Mouse (Mus musculus) intestine, embryonic 14.5 days (tissue): Measurements from ENCODE around the gene Camsap2. TPM values are rescaled to one million over a fixed set of nuclear protein-coding genes. Genes with fewer than 3 reads are reported as not detected.

ENCODE experiments used
- ATAC-seq: fragments of 200-750 bp; cut with Nextera tagmentation; replicated peaks from 2 replicates; pipeline ENCODE4 v1.8.0; 2017; ENCODE audit warnings: low read depth, moderate number of reproducible peaks, moderate TSS enrichment, moderate library complexity; ENCODE audit not compliant: low FRiP score, low TSS enrichment
- DNase-seq: peaks from one replicate; pipeline ENCODE4 v3.0.0-alpha.2; 2018; ENCODE audit warnings: low spot score
- H3K27ac ChIP-seq: fragments of 300-500 bp; sonication (generic); 2 replicates; pipeline ENCODE4 v1.5.1; 2014; ENCODE audit warnings: low read depth, mild to moderate bottlenecking, control low read depth
- H3K27me3 ChIP-seq: fragments of 300-500 bp; sonication (generic); replicated peaks from 2 replicates; pipeline ENCODE4 v1.6.1; 2014; ENCODE audit warnings: low read length, control low read depth; ENCODE audit not compliant: control insufficient read depth, insufficient read depth
- H3K36me3 ChIP-seq: fragments of 300-500 bp; sonication (generic); 2 replicates; pipeline ENCODE4 v1.6.1; 2014; ENCODE audit warnings: low read length, control low read depth; ENCODE audit not compliant: control insufficient read depth, insufficient read depth
- H3K4me1 ChIP-seq: fragments of 300-500 bp; sonication (generic); replicated peaks from 2 replicates; pipeline ENCODE4 v1.6.1; 2014; ENCODE audit warnings: low read length, control low read depth, mixed read lengths; ENCODE audit not compliant: control insufficient read depth, insufficient read depth
- H3K4me2 ChIP-seq: fragments of 300-500 bp; sonication (generic); 2 replicates; pipeline ENCODE4 v1.6.1; 2014; ENCODE audit warnings: low read length
- H3K4me3 ChIP-seq: fragments of 300-500 bp; sonication (generic); 2 replicates; pipeline ENCODE4 v1.5.1; 2014; ENCODE audit warnings: low read depth, low read length, control low read depth, mixed read lengths
- H3K9ac ChIP-seq: fragments of 300-500 bp; sonication (generic); 2 replicates; pipeline ENCODE4 v1.6.1; 2014; ENCODE audit warnings: mild to moderate bottlenecking, low read length
- H3K9me3 ChIP-seq: fragments of 300-500 bp; sonication (generic); 2 replicates; pipeline ENCODE4 v1.6.1; 2016; ENCODE audit warnings: low read length, control low read depth; ENCODE audit not compliant: control insufficient read depth
- whole genome bisulfite sequencing: fragments of 180-500 bp; shearing (Covaris S2); extraction: QIAGEN DNeasy Blood & Tissue Kit; methylation state at CpG from one replicate; pipeline ENCODE4 v1.1.7; 2014; 5-methylcytosine and 5-hydroxymethylcytosine counted together
- polyA plus RNA-seq: library from polyadenylated mRNA; unstranded; fragments of >200 nt; fragmentation: Nextera tagmentation; extraction: Ambion mirVana; gene quantifications from 2 replicates; pipeline ENCODE4 v1.2.1, GENCODE M21; 2014

Camsap2 gene
- polyA plus RNA-seq, 1 experiment from 2014 or later = 14.2 TPM

- 8% methylated on average over 28 of the region's 28 CpGs for WGBS
- Histone ChIP-seq H3K9me3 (no peaks in the 10 kb centered on the region), H3K36me3 (no peaks in the 10 kb centered on the region), H3K9ac (peak within 1 kb of the TSS; percentile 40), H3K4me2 (peak within 1 kb of the TSS; percentile 88), H3K27ac (no peak within 1 kb of the TSS), H3K27me3 (peaks cover 61% of the 10 kb centered on the region), H3K4me3 (peak within 1 kb of the TSS; percentile 50), H3K4me1 (peaks cover 8% of the 10 kb centered on the region; the same call in 1 of the 2 replicates)
- ATAC-seq (no peak; the same call in none of the 2 replicates), DNase-seq (peak; percentile 62)
Observed at GRCm38 (mm10) chr1:136260635-136261238, 85.2 kb downstream of the Camsap2 start, which contains the start of gene Gpr25. Gpr25 (minus strand) TSS chr1:136260873.

GRCm38 (mm10) chr1:136259893-136260634, 85.8 kb downstream of the Camsap2 start:
- Histone ChIP-seq H3K27ac (no peak overlapping the region), H3K9me3 (no peaks in the 10 kb centered on the region), H3K4me1 (peaks cover 8% of the 10 kb centered on the region; the same call in 1 of the 2 replicates), H3K4me3 (peak overlapping the region; percentile 50), H3K27me3 (peaks cover 61% of the 10 kb centered on the region), H3K4me2 (peak overlapping the region; percentile 88), H3K36me3 (no peaks in the 10 kb centered on the region), H3K9ac (peak overlapping the region; percentile 40)
- under 1% methylated on average over 88 of the region's 95 CpGs for WGBS
- peak; percentile 72 for DNase-seq
- peak; percentile 72 for ATAC-seq

GRCm38 (mm10) chr1:136259543-136259892, 86.4 kb downstream of the Camsap2 start:
- peak overlapping the region; percentile 50 for H3K4me3 ChIP-seq
- no peak overlapping the region for H3K27ac ChIP-seq
- no peak for DNase-seq
- no peak for ATAC-seq
- H3K9ac ChIP-seq = no peak overlapping the region
- peaks cover 8% of the 10 kb centered on the region; the same call in 1 of the 2 replicates for H3K4me1 ChIP-seq
- 4% methylated on average over 16 of the region's 16 CpGs for WGBS
- no peaks in the 10 kb centered on the region for H3K9me3 ChIP-seq
- H3K4me2 ChIP-seq = peak overlapping the region; percentile 88
- no peaks in the 10 kb centered on the region for H3K36me3 ChIP-seq
- H3K27me3 ChIP-seq = peaks cover 61% of the 10 kb centered on the region

GRCm38 (mm10) chr1:136258495-136258894, 87.4 kb downstream of the Camsap2 start:
- H3K27me3 ChIP-seq = peaks cover 61% of the 10 kb centered on the region
- H3K9ac ChIP-seq = no peak overlapping the region
- no peaks in the 10 kb centered on the region for H3K9me3 ChIP-seq
- no peak overlapping the region for H3K27ac ChIP-seq
- ATAC-seq = no peak
- H3K4me2 ChIP-seq = no peak overlapping the region
- H3K4me1 ChIP-seq = peaks cover 8% of the 10 kb centered on the region; the same call in 1 of the 2 replicates
- no peaks in the 10 kb centered on the region for H3K36me3 ChIP-seq
- no peak overlapping the region for H3K4me3 ChIP-seq
- 68% methylated on average over 9 of the region's 9 CpGs for WGBS
- DNase-seq = no peak

GRCm38 (mm10) chr1:136255657-136256056, 90.2 kb downstream of the Camsap2 start:
- peaks cover 6% of the 10 kb centered on the region; the same call in 1 of the 2 replicates for H3K4me1 ChIP-seq
- no peak for DNase-seq
- WGBS = 38% methylated on average over 8 of the region's 8 CpGs
- no peak overlapping the region for H3K4me3 ChIP-seq
- H3K9ac ChIP-seq = no peak overlapping the region
- no peak overlapping the region for H3K4me2 ChIP-seq
- H3K36me3 ChIP-seq = no peaks in the 10 kb centered on the region
- no peaks in the 10 kb centered on the region for H3K9me3 ChIP-seq
- H3K27me3 ChIP-seq = peaks cover 39% of the 10 kb centered on the region
- no peak for ATAC-seq
- H3K27ac ChIP-seq = no peak overlapping the region

GRCm38 (mm10) chr1:136255174-136255573, 90.7 kb downstream of the Camsap2 start:
- H3K36me3 ChIP-seq = no peaks in the 10 kb centered on the region
- H3K4me3 ChIP-seq = no peak overlapping the region
- ATAC-seq (no peak), DNase-seq (no peak)
- WGBS = 44% methylated on average over 6 of the region's 6 CpGs
- peaks cover 4% of the 10 kb centered on the region; the same call in 1 of the 2 replicates for H3K4me1 ChIP-seq
- H3K9me3 ChIP-seq = no peaks in the 10 kb centered on the region
- H3K4me2 ChIP-seq = no peak overlapping the region
- H3K9ac ChIP-seq = no peak overlapping the region
- H3K27ac ChIP-seq = no peak overlapping the region
- H3K27me3 ChIP-seq = peaks cover 36% of the 10 kb centered on the region

- no peak overlapping the region for H3K4me3 ChIP-seq
- ATAC-seq = no peak
- H3K27me3 ChIP-seq = peaks cover 31% of the 10 kb centered on the region
- no peak overlapping the region for H3K9ac ChIP-seq
- no peaks in the 10 kb centered on the region for H3K36me3 ChIP-seq
- no peak overlapping the region for H3K27ac ChIP-seq
- no peak overlapping the region for H3K4me2 ChIP-seq
- H3K9me3 ChIP-seq = no peaks in the 10 kb centered on the region
- peaks cover under 1% of the 10 kb centered on the region; the same call in 1 of the 2 replicates for H3K4me1 ChIP-seq
- no peak for DNase-seq
- WGBS = 69% methylated on average over 10 of the region's 10 CpGs
Observed at GRCm38 (mm10) chr1:136254503-136255065, 91.3 kb downstream of the Camsap2 start.

GRCm38 (mm10) chr1:136253472-136253871, 92.4 kb downstream of the Camsap2 start:
- no peak overlapping the region for H3K27ac ChIP-seq
- no peak overlapping the region for H3K4me2 ChIP-seq
- no peaks in the 10 kb centered on the region for H3K4me1 ChIP-seq
- H3K9ac ChIP-seq = no peak overlapping the region
- H3K27me3 ChIP-seq = peaks cover 20% of the 10 kb centered on the region
- H3K9me3 ChIP-seq = no peaks in the 10 kb centered on the region
- no peaks in the 10 kb centered on the region for H3K36me3 ChIP-seq
- DNase-seq (no peak), ATAC-seq (no peak)
- 33% methylated on average over 2 of the region's 2 CpGs for WGBS
- no peak overlapping the region for H3K4me3 ChIP-seq
